Mouse (Mus musculus): Measurements from ENCODE around the gene Ntrk3.

The Ntrk3 gene

GRCm38 (mm10) chr7:78643667-78644066 lies 94.1 kb downstream of the Ntrk3 start:
- peak in 1 of 2 experiments; percentile 43 for DNase-seq (ENCODE audit: inconsistent age in 2 of 2, low spot score in 1 of 2)

DNA sequence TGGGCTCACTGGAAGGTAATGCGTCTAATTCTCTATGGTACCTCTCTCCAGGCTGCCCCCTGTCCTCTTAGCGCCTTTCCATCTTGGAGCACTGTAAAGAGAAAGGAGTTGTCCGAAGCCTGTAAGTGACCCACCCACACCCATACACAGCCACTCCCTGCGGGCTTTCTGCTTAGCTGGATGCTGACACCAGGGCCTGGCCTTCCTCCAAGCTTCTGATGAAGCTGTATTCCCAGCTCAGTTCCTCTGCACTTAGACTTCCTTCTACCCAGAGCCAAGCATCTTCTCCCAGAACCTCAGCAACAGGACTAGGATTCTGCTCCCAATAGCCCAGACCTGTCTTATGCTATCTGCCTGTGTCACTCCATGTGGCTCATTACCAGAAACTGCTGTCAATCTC lies 114.1 kb downstream of the Ntrk3 start:
- no peak for DNase-seq (ENCODE audit: inconsistent age in 2 of 2, low spot score in 1 of 2)

DNA sequence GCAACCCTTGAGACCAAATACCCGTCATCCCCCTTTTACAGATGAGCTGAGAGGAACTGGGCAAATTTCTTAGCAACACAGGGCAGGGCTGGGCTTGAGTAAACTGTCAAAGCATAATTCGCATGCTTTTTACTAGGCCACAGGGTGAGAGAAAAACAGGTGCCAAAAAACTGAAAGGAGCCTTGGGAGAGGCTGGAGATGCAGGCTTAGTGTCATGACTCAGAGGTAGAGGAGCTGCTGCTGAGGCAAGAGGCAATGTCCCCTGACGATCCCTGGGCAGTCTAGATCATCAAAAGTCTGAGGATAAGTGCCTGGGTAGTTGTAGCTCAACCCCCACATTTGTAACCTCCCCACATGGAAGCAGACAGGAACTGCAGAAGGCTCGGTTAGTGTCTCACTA lies 116.7 kb downstream of the Ntrk3 start:
- peak in 1 of 2 experiments; percentile 46 for DNase-seq (ENCODE audit: inconsistent age in 2 of 2, low spot score in 1 of 2)

DNA sequence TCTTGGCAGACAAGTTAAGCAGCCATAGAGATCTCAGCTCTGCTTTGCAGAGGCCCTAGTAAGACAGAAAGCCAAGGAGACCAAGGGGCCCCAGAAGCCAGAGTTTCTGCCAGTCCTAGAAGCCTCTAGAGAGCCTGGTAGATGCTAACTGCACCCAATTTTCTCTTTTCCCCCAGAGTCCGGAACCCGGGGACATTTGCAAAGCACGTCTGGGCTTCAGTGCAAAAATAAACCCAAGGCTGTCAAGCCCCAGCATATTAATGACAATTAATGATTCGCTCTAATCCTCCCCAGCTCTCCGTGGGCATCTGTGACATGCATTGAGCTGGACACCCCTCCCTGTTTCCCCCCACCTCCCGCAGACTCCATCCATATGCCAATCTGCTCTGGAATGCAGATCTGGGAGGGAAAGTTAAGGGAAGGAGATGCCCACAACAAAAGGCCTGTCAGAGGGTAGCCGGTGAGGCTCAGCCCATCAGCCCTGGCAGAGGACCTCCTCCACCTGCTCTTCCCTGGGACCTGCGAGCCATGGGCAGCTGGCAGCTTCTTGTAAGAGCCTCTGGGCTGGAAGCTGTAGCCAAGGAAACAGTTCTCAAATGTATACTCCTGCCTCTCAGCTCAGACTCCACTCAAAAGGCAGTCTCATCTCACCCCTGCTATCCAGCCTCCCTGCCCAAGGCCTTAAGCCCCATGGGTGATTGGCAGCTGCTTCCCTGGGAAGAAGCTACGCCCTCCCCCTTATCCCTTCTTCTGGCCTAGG lies 117.8 kb downstream of the Ntrk3 start:
- DNase-seq (ENCODE audit: inconsistent age in 2 of 2, low spot score in 1 of 2), result no peak

GRCm38 (mm10) chr7:78605538-78606130 lies 132.2 kb downstream of the Ntrk3 start:
- DNase-seq (ENCODE audit: inconsistent age in 2 of 2, low spot score in 1 of 2), result peak in 1 of 2 experiments; percentile 50

GRCm38 (mm10) chr7:78603922-78604321 lies 133.9 kb downstream of the Ntrk3 start:
- DNase-seq (ENCODE audit: inconsistent age in 2 of 2, low spot score in 1 of 2), result no peak

DNA sequence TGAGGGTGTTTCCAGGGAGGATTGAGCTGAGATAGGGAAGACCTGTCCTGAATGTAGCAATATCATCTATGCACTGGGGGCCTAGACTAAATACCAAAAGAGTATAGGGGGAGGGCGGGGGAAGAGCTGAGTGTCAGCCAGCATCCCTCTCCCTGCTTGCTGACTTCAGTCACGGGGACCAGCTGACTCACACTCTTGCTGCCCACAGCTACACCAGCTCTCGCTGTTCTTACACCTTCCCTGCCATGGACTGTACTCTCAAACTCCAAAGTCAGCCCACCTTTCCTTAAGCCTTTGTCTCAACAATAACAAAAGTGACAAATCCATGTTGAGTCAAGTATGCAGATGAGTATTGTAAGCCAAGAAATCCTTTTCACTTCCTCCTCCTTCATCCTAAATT lies 136.0 kb downstream of the Ntrk3 start:
- no peak for DNase-seq (ENCODE audit: inconsistent age in 2 of 2, low spot score in 1 of 2)

DNA sequence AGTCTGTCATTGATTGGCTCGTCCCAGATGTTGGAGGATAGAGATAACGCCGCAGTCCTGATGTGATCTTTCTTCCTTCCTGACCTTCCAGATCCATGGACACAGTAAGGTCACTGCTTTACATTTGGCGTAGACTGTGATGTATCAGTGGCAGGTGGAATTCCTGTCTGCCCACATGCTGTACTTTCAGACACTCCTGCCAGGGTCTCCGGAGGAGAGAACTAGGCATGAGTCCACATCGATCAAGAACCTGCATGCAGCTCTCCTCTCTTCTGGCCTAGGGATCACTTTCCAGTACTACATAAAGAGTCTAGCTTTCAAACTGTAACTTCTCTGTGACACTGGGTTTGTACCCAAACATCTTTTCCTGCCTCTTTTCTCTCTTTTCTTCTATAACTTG lies 136.9 kb downstream of the Ntrk3 start:
- no peak for DNase-seq (ENCODE audit: inconsistent age in 2 of 2, low spot score in 1 of 2)

DNA sequence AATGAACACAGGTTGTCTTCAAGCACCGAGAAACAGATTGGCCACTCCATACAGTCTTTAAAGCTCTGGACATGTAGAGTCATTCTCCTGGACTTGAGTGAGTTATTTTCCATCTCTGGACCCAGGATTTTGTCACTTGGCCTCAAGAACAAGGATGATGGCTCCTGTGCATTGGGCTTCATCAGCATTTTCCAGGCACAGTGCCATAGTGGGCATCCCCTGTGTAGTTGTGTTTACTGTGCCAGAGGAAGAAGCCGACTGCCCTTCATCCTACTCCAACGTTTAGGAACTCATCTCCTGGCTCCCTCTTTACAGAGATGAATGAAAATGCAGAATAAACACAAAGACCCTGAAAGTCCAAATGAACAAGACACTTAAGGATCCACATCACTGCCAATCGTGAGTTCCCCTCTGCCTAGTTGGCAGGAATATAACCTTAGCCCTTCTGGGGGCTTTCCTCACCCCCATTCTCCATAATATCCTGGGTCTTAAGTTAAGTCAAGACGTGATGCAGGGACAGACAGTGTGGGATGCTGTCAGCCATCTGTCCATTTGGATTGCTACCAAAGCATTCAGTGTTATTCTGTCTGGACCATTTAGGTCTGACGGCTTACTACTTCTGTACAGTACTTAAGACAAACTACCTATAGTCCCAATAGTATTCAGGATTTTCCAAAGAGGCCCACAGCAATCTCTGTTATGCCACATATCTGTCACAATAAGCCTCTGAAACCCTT lies 137.7 kb downstream of the Ntrk3 start:
- no peak for DNase-seq (ENCODE audit: inconsistent age in 2 of 2, low spot score in 1 of 2)

DNA sequence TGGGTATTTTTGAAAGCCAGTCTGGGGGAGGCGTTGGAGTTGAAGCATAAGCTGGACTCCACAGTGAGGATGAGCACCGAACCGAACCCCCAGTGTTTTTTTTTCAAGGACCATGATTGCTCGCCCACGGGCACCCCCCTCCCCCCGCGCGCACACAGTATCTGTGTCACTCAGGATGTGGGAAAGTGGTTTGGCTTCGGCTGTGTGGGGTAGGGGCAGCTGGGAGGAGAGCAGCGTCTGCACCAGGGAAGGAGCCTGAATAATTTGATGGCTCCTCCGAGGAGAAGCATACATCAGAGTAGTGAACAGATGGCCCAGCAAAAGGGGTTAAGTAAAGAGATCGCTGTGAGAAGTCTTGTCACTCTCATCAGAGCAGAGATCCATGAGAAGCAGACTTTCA lies 139.7 kb downstream of the Ntrk3 start:
- DNase-seq (ENCODE audit: inconsistent age in 2 of 2, low spot score in 1 of 2), result no peak

DNA sequence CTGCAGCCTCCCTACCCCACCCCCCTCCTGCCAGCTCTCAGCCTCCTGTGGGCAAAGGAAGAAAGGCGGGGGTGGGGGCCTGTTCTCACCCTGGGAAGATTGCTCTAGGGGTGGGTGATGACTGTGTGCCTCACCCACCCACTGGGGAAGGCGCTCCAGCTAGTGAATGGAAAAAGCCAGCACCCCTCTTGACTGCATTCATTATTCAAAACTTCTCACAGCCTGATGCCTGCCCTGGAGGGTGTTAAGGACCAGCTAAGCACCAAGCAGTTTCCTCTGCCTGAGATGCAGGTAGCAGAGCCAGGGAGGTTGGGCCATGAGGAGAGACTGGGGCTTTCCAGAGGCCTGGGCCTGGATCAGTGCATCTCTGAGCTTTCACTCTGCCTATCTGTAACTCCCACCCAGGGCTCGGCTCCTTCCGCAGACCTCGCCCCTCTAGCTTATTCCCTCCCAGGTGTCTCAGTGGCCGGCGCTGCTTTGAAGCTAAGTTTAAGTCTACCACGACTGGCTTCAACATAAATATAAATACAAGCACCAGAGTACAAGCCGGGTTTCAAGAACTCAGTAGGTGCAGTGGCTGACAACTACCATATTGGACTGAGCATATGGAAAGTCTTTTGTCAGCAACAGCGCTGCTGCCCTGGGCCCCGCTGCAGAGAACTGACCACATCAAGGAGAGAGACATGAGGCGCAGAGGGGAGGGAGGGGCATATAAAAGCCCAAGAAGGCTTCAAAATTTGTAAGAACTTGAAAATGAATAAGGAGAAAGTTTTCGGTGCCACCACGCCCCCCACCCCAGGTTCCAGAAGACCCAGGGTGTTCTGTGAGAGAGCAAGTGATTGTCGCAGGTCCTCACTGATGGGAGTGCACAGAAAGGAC lies 140.3 kb downstream of the Ntrk3 start:
- DNase-seq (ENCODE audit: inconsistent age in 2 of 2, low spot score in 1 of 2), result peak in 1 of 2 experiments; percentile 19

- DNase-seq (ENCODE audit: inconsistent age in 2 of 2, low spot score in 1 of 2), result peak in 1 of 2 experiments; percentile 19
Measured at GRCm38 (mm10) chr7:78596556-78596955, 141.3 kb downstream of the Ntrk3 start.

- peak; percentile 76 to 90 for DNase-seq (ENCODE audit: inconsistent age in 2 of 2, low spot score in 1 of 2)
Measured at GRCm38 (mm10) chr7:78595895-78596294, 141.9 kb downstream of the Ntrk3 start.

GRCm38 (mm10) chr7:78592948-78593347 lies 144.9 kb downstream of the Ntrk3 start:
- DNase-seq (ENCODE audit: inconsistent age in 2 of 2, low spot score in 1 of 2), result no peak

- DNase-seq (ENCODE audit: inconsistent age in 2 of 2, low spot score in 1 of 2), result peak in 1 of 2 experiments; percentile 31
Measured at GRCm38 (mm10) chr7:78592172-78592571, 145.6 kb downstream of the Ntrk3 start.

DNA sequence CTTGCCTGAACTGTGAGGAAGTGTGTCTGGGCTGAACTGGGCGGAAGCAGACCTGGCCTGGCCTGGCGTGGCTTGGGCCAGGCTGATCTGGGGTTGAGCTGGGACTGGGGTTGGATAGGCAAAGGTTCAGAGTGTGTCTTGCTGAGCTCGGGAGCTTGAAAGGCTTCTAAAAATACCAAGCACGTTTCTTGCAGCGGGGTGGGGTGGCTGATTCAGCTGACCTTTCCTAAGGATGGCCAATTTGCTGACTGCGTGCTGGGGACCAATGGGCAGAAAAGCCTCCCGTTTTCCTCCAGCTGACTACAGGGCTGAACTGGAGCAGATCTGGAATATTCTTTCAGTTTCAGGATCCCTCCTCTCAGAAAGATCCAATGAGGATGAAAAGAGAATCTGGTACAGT lies 148.0 kb downstream of the Ntrk3 start:
- DNase-seq (ENCODE audit: inconsistent age in 2 of 2, low spot score in 1 of 2), result peak; percentile 42 to 76

- DNase-seq (ENCODE audit: inconsistent age in 2 of 2, low spot score in 1 of 2), result no peak
Measured at GRCm38 (mm10) chr7:78586800-78587199, 151.0 kb downstream of the Ntrk3 start.

DNA sequence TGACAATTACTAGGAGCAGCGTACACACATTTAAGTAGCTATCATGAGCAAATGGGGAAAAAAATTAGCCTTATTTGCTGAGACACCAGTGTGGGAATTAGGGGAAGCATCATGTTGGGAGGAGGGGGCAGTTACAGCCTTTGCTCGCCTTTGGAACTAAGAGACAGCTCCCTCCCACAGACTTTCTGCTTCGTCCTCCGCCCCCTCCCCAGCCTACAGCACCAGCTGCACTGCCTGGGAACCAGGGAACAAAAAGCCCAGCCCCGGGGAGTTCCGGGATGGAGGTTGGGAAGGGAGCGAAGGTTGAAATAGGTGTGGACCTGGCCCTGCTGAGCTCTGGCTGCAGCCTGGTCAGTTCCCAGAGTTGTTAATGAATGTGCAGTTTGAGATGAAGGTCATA lies 151.9 kb downstream of the Ntrk3 start:
- DNase-seq (ENCODE audit: inconsistent age in 2 of 2, low spot score in 1 of 2), result no peak

DNA sequence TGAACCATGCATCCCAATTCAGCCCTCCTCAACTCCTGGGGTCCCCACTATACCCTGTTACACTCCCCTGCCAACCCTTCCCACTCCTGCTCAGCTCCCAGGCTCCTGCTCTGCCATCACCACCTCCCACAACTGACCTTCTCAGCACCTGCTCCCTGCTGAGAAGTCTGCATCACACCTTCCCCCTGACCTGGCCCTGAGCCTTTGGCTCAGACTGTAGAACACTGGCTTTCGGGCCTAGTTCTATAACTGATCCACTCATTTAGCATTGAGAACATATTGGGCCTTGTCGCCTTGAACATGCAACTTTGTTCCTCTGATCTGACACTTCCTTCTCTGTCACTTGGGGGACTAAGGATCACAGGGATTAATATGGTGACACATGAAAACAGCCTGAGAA lies 152.9 kb downstream of the Ntrk3 start:
- DNase-seq (ENCODE audit: inconsistent age in 2 of 2, low spot score in 1 of 2), result no peak

DNA sequence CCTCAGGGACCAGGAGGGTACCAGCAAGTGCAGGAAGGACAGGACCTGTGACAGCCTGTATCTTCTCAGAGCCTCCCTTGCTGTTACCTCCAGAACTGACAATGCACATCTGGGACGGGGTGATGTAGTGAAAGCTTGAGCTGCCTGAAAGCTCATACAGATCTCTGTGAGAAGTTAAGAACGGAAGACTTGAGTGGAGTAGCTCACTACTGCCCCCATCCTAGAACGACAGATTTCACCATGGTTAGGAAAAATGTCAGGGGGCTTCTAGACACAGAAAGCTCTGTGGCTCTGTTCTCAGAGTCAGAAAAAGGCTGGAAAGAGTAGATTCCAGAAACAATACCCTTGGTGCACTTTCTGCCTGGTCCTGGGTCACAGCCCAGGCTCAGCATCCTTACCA lies 153.3 kb downstream of the Ntrk3 start:
- DNase-seq (ENCODE audit: inconsistent age in 2 of 2, low spot score in 1 of 2), result peak in 1 of 2 experiments; percentile 35

DNA sequence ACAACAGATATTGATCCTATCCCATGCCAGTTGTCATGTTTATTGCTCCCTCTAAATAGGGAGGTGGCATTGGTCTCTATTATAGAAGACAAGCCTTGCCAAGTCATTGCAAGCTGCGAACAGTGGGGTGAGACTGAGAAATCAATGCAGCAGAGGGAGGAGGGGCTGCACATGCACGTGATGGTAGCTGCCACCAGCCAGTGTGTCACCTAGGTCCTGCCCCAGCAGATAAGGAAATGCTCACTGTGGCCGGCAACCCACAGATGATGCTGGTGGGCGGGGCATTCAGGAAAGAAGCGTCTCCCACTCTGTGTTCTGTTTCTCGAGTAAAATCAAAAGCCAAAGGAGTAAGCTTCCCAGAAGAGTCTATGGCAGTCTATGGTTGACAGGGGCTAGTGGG lies 154.1 kb downstream of the Ntrk3 start:
- DNase-seq (ENCODE audit: inconsistent age in 2 of 2, low spot score in 1 of 2), result no peak

All from adrenal gland, adult (tissue).